Mouse (Mus musculus) neural tube, embryonic 12.5 days (tissue): ENCODE data around the gene Sly. TPM values are rescaled to one million over a fixed set of nuclear protein-coding genes. Genes with fewer than 3 reads are reported as not detected.
"Not testable (repeated sequence)": the region's sequence is repeated elsewhere in the genome, so short reads cannot be mapped to it uniquely, and the experiment has no call there.

ENCODE experiments used
- ATAC-seq: fragments of 200-750 bp; cut with Nextera tagmentation; 2 replicates; pipeline ENCODE4 v1.8.0; 2017; ENCODE audit warnings: low read depth, mild to moderate bottlenecking, moderate TSS enrichment, moderate library complexity; ENCODE audit not compliant: low FRiP score
- H3K27ac ChIP-seq: fragments of 300-500 bp; sonication (generic); 2 replicates; pipeline ENCODE4 v1.5.1; 2016
- H3K27me3 ChIP-seq: fragments of 300-500 bp; sonication (generic); replicated peaks from 2 replicates; pipeline ENCODE4 v1.6.1; 2016; ENCODE audit warnings: mild to moderate bottlenecking
- H3K36me3 ChIP-seq: fragments of 300-500 bp; sonication (generic); 2 replicates; pipeline ENCODE4 v1.6.1; 2016; ENCODE audit warnings: mild to moderate bottlenecking
- H3K4me1 ChIP-seq: fragments of 300-500 bp; sonication (generic); 2 replicates; pipeline ENCODE4 v1.6.1; 2016
- H3K4me2 ChIP-seq: fragments of 300-500 bp; sonication (generic); replicated peaks from 2 replicates; pipeline ENCODE4 v1.6.1; 2016; ENCODE audit warnings: mild to moderate bottlenecking
- H3K4me3 ChIP-seq: fragments of 300-500 bp; sonication (generic); 2 replicates; pipeline ENCODE4 v1.5.1; 2016
- H3K9ac ChIP-seq: fragments of 300-500 bp; sonication (generic); 2 replicates; pipeline ENCODE4 v1.6.1; 2016; ENCODE audit warnings: mild to moderate bottlenecking
- H3K9me3 ChIP-seq: fragments of 300-500 bp; sonication (generic); 2 replicates; pipeline ENCODE4 v1.6.1; 2016; ENCODE audit warnings: mild to moderate bottlenecking
- WGBS: fragments of 180-500 bp; shearing (Covaris S2); methylation state at CpG from one replicate; pipeline ENCODE4 v1.1.7; 2016; 5-methylcytosine and 5-hydroxymethylcytosine counted together
- polyA plus RNA-seq: library from polyadenylated mRNA; unstranded; fragments of >200 nt; fragmentation: Nextera tagmentation; extraction: Ambion mirVana; gene quantifications from 2 replicates; pipeline ENCODE4 v1.2.1, GENCODE M21; 2016

Sly gene
- polyA plus RNA-seq, result not detected in 2 replicates

DNA sequence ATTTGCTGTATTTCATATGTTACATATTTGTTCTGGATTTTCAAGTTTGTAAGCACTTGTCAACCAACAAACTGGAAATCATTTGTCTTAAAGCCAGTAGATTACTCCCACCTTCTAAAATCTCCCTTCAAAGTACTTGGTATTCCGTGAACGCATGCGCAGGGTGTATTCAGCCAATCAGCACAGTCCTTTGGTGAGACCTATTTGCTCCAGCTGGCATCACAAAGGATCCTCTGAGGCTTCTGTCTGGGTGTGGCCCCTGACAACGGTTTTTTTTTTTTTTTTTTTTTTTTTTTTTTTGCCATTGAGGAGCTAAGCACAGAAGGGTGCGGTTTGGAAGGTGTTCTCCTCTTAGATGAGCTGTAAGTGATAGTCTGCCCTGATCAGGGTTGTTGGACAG is at the start of gene Sly:
Sly (plus strand) TSS at position 301 of the 400 bp plus-strand sequence.
- H3K27me3 ChIP-seq, H3K27ac ChIP-seq, ATAC-seq, H3K4me1 ChIP-seq, H3K4me2 ChIP-seq, H3K36me3 ChIP-seq, H3K9ac ChIP-seq, H3K9me3 ChIP-seq, H3K4me3 ChIP-seq: not testable (repeated sequence)
- WGBS, result no CpG with 5 or more reads among the region's 5 CpGs
